Mouse (Mus musculus): ENCODE results near the gene Mfn1.

DNA sequence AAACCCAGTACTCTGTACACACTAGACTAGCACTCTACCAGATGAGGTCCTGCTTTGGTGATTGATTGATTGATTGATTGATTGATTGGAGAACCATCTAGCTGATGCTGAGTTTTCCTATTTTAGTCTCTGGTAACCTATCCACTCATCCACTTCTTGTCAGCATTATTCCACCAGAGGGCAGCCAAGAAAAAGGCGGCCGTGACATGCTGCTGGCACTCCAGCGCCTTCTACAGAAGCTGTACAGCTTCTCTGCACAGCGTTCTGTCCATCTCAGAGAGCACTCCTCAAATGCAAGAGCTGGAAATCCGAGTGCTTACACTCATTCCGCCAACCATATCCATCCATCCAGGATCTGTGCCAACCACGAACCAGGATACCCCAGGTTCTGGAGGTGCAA is 81.3 kb downstream of the Mfn1 start:
- TF ChIP-seq POLR2A (IDR thresholded peaks at IDR 0.05; ENCODE audit: borderline replicate concordance, control insufficient read depth, low read depth, low read length) (no peak), CTCF (IDR thresholded peaks at IDR 0.05; ENCODE audit: control insufficient read depth, insufficient read depth, low read length) (no peak)

Measured in bone marrow, adult 2 months (tissue).